Mouse (Mus musculus) ES-CJ7 (cell line): Measurements from ENCODE around the gene St6galnac6.

Experiments used
- DNase-seq: peaks from one replicate; pipeline ENCODE4 v3.0.0; 2011; ENCODE audit warnings: low read depth, low spot score

St6galnac6 gene

DNA sequence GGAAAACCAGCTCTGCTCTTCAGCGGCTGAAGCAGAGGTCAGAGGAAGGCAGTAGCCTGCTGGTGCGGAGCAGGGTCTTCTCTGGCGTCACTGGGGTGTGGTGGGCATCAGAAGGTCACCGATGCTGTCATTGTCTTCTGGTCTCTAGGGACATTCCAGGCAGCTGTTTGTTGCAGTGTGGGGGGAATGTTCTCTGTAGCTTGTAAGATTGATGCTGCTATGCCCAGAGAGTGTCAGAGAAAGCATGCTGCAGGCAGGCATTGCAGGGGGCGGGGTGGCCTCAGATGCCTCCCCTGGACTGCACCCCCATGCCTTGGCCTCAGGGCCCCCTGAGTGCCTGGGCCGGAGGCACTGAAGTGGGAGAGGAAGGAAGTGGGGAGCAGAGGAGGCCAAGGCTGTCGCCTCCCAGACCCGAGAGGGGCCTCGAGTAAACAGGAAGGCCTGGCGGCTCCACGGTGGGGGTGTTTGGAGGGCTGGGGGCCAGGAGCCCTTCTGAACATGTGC is 38.3 kb downstream of the St6galnac6 start:
- no peak for DNase-seq

GRCm38 (mm10) chr2:32639632-32640031 is 40.1 kb downstream of the St6galnac6 start:
- no peak for DNase-seq

- DNase-seq, result no peak
Measured at GRCm38 (mm10) chr2:32640550-32641051, 41.1 kb downstream of the St6galnac6 start.

- DNase-seq, result no peak
Measured at GRCm38 (mm10) chr2:32641810-32642209, 42.3 kb downstream of the St6galnac6 start.

GRCm38 (mm10) chr2:32642813-32643212 is 43.3 kb downstream of the St6galnac6 start:
- DNase-seq, result no peak

- DNase-seq, result no peak
Measured at GRCm38 (mm10) chr2:32644083-32644482, 44.6 kb downstream of the St6galnac6 start.

DNA sequence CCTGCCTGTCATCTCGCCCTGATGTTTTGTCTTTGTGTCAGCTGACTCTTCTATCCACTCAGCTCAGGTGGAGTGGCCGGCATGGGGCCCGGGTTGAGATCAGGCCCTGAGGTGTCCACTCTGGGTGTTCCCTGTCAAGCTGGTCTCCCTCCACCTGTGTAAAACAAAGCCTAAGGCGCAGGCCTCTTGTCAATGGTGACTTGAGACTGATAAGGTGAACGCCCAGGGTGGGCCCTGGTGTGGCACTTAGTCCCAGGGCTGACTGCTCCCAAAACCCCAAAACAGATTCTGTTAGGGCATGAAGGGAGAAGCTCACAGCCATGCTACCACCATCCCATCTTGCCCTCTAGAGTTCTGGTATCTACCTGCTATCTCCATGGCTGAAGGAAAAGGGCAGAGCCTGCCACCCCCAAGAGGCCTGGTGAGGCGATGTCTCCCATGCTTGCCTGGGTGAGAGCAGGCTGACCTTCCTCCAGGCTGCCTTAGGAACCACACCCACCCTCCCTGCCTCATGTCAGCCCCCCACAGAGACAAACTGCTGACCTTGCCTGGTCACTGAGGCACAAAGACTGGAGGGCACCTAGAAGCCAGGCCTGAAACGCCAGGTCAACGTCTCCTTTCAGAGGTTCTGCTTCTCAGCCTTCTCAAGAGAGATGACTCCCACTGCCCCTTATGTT is 45.4 kb downstream of the St6galnac6 start:
- no peak for DNase-seq

GRCm38 (mm10) chr2:32645647-32646046 is 46.1 kb downstream of the St6galnac6 start:
- DNase-seq, result no peak

DNA sequence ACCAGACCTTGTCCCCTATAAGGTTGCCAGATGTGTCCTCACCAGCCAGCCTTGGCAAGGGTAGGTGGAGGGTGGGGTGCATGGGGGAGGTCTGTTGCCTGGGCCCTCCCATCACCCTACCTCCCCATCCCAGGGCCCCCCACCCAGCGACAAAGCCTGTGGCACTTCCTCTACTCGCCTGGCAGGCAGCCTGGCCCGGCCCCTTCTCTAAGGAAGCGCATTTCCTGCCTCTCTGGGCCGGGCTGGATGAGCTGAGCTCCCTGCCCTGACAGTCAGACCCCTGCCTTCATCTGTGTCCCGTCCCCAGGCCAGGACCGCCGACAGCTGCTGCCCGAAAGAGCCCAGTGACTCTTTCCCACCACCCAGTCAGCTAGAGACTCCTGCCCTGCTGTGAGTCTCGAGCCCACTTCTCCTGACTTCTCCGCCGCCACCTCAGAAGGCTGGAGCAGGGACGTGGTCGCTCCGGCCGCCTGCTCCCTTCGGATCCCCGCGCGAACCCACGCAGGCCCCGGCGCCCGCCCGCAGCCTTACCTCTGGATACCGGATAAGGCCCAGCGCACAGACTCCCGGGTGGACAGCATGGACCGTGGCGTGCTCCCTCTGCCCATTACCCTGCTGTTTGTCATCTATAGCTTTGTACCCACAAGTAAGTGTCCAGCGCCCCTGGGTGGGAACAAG is 47.0 kb downstream of the St6galnac6 start, which contains the start of gene Eng:
Gene Eng (plus strand): TSS at position 217 of the 678 bp plus-strand sequence.
- no peak for DNase-seq

- no peak for DNase-seq
Measured at GRCm38 (mm10) chr2:32647366-32647765, 47.9 kb downstream of the St6galnac6 start.

DNA sequence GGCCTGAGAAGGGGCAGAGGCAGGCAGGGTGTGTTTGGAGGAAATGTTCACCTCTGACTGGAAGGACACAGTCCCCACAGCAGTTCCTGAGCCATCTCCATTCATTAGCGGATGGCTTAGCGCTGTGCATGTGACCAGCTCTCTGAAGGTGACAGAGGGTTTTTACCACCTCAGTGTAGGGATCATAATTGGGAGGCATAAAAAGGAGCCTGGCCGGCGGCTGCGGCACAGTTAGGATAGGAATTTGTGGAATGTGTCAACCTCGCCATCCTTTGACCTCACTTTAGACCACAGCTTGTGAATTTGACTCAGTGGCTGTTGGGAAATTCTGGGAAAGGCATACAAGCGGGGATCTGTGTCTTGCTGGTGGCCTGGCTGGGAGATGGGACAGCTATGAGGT is 54.3 kb downstream of the St6galnac6 start:
- DNase-seq, result peak; percentile 38

GRCm38 (mm10) chr2:32654743-32655393 is 55.4 kb downstream of the St6galnac6 start:
- no peak for DNase-seq

DNA sequence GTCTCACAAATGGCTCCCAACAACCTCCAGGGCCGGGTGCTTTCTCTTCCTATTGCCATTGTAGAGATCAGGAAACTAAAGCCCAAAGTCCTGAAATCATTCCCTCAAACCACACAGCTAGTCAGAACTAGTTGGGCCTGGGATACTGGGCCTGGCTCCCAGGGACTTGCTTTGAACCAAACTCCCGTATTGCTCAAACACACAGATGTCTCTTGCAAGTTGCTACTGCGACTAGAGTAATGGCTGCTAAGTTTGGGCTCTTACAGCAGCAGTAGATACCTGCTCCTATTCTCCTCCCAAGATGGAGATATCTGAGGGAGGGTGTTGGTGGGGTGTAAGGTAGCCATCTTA is 55.9 kb downstream of the St6galnac6 start:
- DNase-seq, result no peak

DNA sequence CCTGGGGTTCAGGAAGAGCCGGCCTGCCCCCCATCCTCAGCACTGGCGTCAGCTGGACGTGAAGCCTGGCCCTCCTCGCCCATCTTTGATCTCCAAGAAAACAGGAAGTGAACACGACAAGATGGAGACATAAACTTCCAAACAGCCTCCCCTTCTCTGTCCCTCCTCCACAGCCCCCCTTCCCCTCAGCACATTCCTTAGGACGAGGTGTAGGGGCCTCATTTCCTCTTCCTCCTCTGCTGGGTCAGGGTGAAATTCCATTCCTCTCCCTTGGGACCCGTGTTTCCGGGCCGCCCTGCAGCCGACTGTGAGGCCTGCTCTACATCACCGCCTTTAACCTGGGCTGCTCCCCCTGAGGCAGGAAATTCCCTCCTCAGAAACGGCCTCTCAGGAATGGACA is 56.3 kb downstream of the St6galnac6 start:
- DNase-seq, result no peak

- no peak for DNase-seq
Measured at GRCm38 (mm10) chr2:32658873-32659272, 59.4 kb downstream of the St6galnac6 start.

- no peak for DNase-seq
Measured at GRCm38 (mm10) chr2:32661509-32662107, 62.1 kb downstream of the St6galnac6 start.

DNA sequence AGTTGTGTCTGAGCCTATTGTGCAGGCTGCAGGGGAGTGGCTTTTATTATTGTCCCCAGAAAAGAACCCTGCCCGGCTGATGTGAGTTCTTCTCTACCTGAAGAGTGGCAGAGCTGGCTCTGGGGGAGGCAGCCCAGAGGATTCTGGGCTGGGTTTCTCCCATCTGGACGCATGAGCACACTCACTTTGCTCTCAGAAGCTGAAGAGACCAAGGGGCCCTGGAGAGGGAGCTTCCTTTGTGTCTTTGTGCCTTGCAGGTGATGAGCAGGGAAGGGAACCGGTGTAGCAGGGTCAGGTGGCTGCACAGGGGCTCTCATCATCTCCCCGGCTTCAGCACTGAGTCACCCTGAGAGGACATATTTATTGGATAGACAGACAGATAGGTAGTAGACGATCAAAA is 62.8 kb downstream of the St6galnac6 start:
- DNase-seq, result no peak

- no peak for DNase-seq
Measured at GRCm38 (mm10) chr2:32665345-32665744, 65.8 kb downstream of the St6galnac6 start.

DNA sequence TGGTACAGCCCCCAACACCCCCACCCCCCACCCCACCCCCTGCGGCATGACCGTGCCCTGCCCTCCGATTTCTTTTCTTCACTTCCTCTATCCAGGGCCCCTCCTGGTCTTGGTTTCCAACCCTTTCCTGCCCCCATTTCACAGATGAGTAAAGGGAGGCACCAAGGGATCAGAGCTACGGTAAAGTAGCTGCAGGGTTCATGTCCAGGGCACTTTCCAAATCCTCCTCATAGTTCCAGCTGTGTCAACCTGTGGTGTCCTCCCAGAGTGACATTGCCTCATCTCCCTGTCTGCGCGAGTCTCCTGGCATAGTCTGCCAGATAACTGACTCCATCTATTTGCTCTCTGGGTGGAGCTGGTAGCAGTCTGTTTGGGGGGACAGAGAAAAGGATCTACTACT is 66.3 kb downstream of the St6galnac6 start:
- no peak for DNase-seq

DNA sequence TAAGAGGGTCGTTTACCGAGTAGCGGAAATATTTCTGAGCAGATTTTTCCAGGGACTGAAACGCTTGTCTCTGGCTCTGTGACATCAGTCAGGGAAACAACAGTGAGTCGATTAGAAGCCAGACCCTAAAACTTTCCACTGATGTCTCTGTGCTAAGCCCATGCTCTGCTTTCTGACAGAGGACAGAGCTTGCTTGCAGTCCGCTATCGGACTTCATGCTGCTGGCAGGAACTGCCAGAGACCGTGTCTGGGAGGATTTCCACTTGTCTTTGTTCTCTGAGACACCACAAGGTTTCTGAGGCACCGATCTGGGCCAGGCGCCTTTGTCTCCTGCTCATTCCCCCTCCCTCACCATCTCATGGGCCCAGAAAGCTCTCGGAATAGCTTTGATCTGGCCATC is 68.3 kb downstream of the St6galnac6 start:
- DNase-seq, result no peak

DNA sequence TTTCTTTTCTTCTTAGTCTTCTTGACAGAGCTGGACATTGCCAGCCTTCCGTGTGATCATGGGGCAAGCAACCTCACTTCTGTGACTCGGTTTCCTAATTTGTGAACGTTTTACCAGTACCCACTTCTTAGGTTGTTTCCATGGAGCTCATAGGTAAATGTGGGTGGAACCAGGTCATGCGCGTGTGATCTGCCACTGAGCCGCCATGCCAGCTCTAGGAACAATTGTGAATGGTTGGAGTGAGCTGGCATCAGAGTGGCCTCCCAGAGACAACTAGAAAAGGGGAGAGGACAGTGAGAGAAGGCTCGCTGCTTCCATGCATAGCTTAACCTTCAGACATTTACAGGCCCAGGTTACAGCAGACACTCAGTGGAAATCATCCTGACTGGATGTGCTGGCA is 68.7 kb downstream of the St6galnac6 start:
- no peak for DNase-seq

- no peak for DNase-seq
Measured at GRCm38 (mm10) chr2:32669876-32670275, 70.4 kb downstream of the St6galnac6 start.
